Mouse (Mus musculus) limb, embryonic 11.5 days (tissue): ENCODE data around the gene S1pr2. TPM values are rescaled to one million over a fixed set of nuclear protein-coding genes. Genes with fewer than 3 reads are reported as not detected.

Experiments
- ATAC-seq: fragments of 200-750 bp; cut with Nextera tagmentation; 2 replicates; pipeline ENCODE4 v1.8.0; 2017; ENCODE audit warnings: low read depth; ENCODE audit not compliant: insufficient number of reproducible peaks, low FRiP score, low TSS enrichment
- DNase-seq: peaks from one replicate; pipeline ENCODE4 v3.0.0-alpha.2; 2015; ENCODE audit warnings: low spot score
- H3K27ac ChIP-seq: fragments of 300-500 bp; sonication (generic); replicated peaks from 2 replicates; pipeline ENCODE4 v1.5.1; 2014; ENCODE audit warnings: low read depth, mild to moderate bottlenecking, low read length
- H3K27me3 ChIP-seq: fragments of 300-500 bp; sonication (generic); 2 replicates; pipeline ENCODE4 v1.6.1; 2014; ENCODE audit warnings: mild to moderate bottlenecking, low read length, mixed read lengths; ENCODE audit not compliant: control insufficient read depth, insufficient read depth
- H3K36me3 ChIP-seq: fragments of 300-500 bp; sonication (generic); 2 replicates; pipeline ENCODE4 v1.6.1; 2014; ENCODE audit warnings: mild to moderate bottlenecking, low read length, moderate library complexity, mixed read lengths; ENCODE audit not compliant: control insufficient read depth, insufficient read depth
- H3K4me1 ChIP-seq: fragments of 300-500 bp; sonication (generic); 2 replicates; pipeline ENCODE4 v1.6.1; 2014; ENCODE audit warnings: low read length, mixed read lengths; ENCODE audit not compliant: control insufficient read depth, insufficient read depth
- H3K4me2 ChIP-seq: fragments of 300-500 bp; sonication (generic); 2 replicates; pipeline ENCODE4 v1.6.1; 2014; ENCODE audit warnings: low read depth, mild to moderate bottlenecking, moderate library complexity; ENCODE audit not compliant: severe bottlenecking
- H3K4me3 ChIP-seq: fragments of 300-500 bp; sonication (generic); 2 replicates; pipeline ENCODE4 v1.5.1; 2014; ENCODE audit warnings: low read depth, low read length
- H3K9ac ChIP-seq: fragments of 300-500 bp; sonication (generic); 2 replicates; pipeline ENCODE4 v1.6.1; 2014; ENCODE audit warnings: mild to moderate bottlenecking, low read length
- H3K9me3 ChIP-seq: fragments of 300-500 bp; sonication (generic); 2 replicates; pipeline ENCODE4 v1.6.1; 2016; ENCODE audit warnings: low read length; ENCODE audit not compliant: control insufficient read depth
- WGBS: fragments of 180-500 bp; shearing (Covaris S2); extraction: QIAGEN DNeasy Blood & Tissue Kit; methylation state at CpG from one replicate; pipeline ENCODE4 v1.1.7; 2014; 5-methylcytosine and 5-hydroxymethylcytosine counted together
- polyA plus RNA-seq: library from polyadenylated mRNA; unstranded; fragments of >200 nt; fragmentation: Nextera tagmentation; extraction: Ambion mirVana; gene quantifications from 2 replicates; pipeline ENCODE4 v1.2.1, GENCODE M21; 2014

The S1pr2 gene
- polyA plus RNA-seq, 1 experiment from 2014 or later, result 52.8 TPM

- H3K27me3 ChIP-seq, result no peaks in the 10 kb centered on the region
- WGBS, result 26% methylated on average over 14 of the region's 14 CpGs
- peak overlapping the region; percentile 84 for H3K9ac ChIP-seq
- ATAC-seq (no peak), DNase-seq (peak; percentile 47)
- peak overlapping the region; percentile 71 for H3K4me2 ChIP-seq
- H3K9me3 ChIP-seq, result no peaks in the 10 kb centered on the region
- H3K4me3 ChIP-seq, result peak overlapping the region; percentile 92
- H3K36me3 ChIP-seq, result peaks cover 7% of the 10 kb centered on the region
- H3K27ac ChIP-seq, result no peak overlapping the region; the same call in 1 of the 2 replicates
- H3K4me1 ChIP-seq, result 0 out of 2 replicates have a peak, but pooled peaks cover 2% of the 10 kb centered on the region
These were observed 25.1 kb downstream of the S1pr2 start for GRCm38 (mm10) chr9:20951441-20951840.

GRCm38 (mm10) chr9:20950419-20950818 is 26.2 kb downstream of the S1pr2 start:
- H3K9me3 ChIP-seq, result no peaks in the 10 kb centered on the region
- H3K36me3 ChIP-seq, result peaks cover 7% of the 10 kb centered on the region
- H3K27ac ChIP-seq, result no peak overlapping the region
- no peak overlapping the region for H3K4me3 ChIP-seq
- ATAC-seq (no peak), DNase-seq (no peak)
- no peak overlapping the region; the same call in 1 of the 2 replicates for H3K4me2 ChIP-seq
- no peak overlapping the region for H3K9ac ChIP-seq
- H3K27me3 ChIP-seq, result no peaks in the 10 kb centered on the region
- 0 out of 2 replicates have a peak, but pooled peaks cover 2% of the 10 kb centered on the region for H3K4me1 ChIP-seq

- no peaks in the 10 kb centered on the region for H3K9me3 ChIP-seq
- 82% methylated on average over 16 of the region's 16 CpGs for WGBS
- no peak for DNase-seq
- peaks cover 15% of the 10 kb centered on the region for H3K4me1 ChIP-seq
- no peaks in the 10 kb centered on the region for H3K27me3 ChIP-seq
- no peak overlapping the region for H3K4me2 ChIP-seq
- H3K36me3 ChIP-seq, result peaks cover 14% of the 10 kb centered on the region
- no peak overlapping the region for H3K27ac ChIP-seq
- no peak for ATAC-seq
- no peak overlapping the region for H3K9ac ChIP-seq
- H3K4me3 ChIP-seq, result no peak overlapping the region
These were observed 30.3 kb downstream of the S1pr2 start for GRCm38 (mm10) chr9:20946066-20946880.

- peaks cover 24% of the 10 kb centered on the region for H3K36me3 ChIP-seq
- no peak for DNase-seq
- peaks cover 13% of the 10 kb centered on the region for H3K4me1 ChIP-seq
- no peak overlapping the region for H3K27ac ChIP-seq
- H3K9me3 ChIP-seq, result no peaks in the 10 kb centered on the region
- H3K4me3 ChIP-seq, result no peak overlapping the region
- ATAC-seq, result no peak
- H3K9ac ChIP-seq, result no peak overlapping the region
- no peaks in the 10 kb centered on the region for H3K27me3 ChIP-seq
- 71% methylated on average over 4 of the region's 4 CpGs for WGBS
- H3K4me2 ChIP-seq, result no peak overlapping the region
These were observed 31.7 kb downstream of the S1pr2 start for GRCm38 (mm10) chr9:20944697-20945370.

GRCm38 (mm10) chr9:20943911-20944310 is 32.7 kb downstream of the S1pr2 start:
- peak; percentile 67; the same call in 1 of the 2 replicates for ATAC-seq
- peaks cover 34% of the 10 kb centered on the region for H3K36me3 ChIP-seq
- H3K9me3 ChIP-seq, result no peaks in the 10 kb centered on the region
- peak overlapping the region; percentile 55; the same call in 1 of the 2 replicates for H3K27ac ChIP-seq
- H3K27me3 ChIP-seq, result no peaks in the 10 kb centered on the region
- H3K4me2 ChIP-seq, result no peak overlapping the region
- peak; percentile 52 for DNase-seq
- no peak overlapping the region for H3K4me3 ChIP-seq
- peaks cover 13% of the 10 kb centered on the region for H3K4me1 ChIP-seq
- 0% methylated on average over 2 of the region's 2 CpGs for WGBS
- peak overlapping the region; percentile 24; the same call in 1 of the 2 replicates for H3K9ac ChIP-seq

- H3K4me1 ChIP-seq, result peaks cover 13% of the 10 kb centered on the region
- H3K36me3 ChIP-seq, result peaks cover 32% of the 10 kb centered on the region
- no peak overlapping the region for H3K4me2 ChIP-seq
- no peak overlapping the region; the same call in 1 of the 2 replicates for H3K9ac ChIP-seq
- H3K9me3 ChIP-seq, result no peaks in the 10 kb centered on the region
- no peaks in the 10 kb centered on the region for H3K27me3 ChIP-seq
- H3K4me3 ChIP-seq, result no peak overlapping the region
- no peak for ATAC-seq
- H3K27ac ChIP-seq, result peak overlapping the region; percentile 55; the same call in 1 of the 2 replicates
- WGBS, result 96% methylated on average over 7 of the region's 7 CpGs
- no peak for DNase-seq
These were observed 33.2 kb downstream of the S1pr2 start for GRCm38 (mm10) chr9:20943396-20943795.

GRCm38 (mm10) chr9:20923258-20923657 is 53.3 kb downstream of the S1pr2 start:
- Histone ChIP-seq H3K4me2 (no peak overlapping the region), H3K36me3 (peaks cover 66% of the 10 kb centered on the region), H3K4me3 (no peak overlapping the region), H3K9me3 (no peaks in the 10 kb centered on the region), H3K27me3 (no peaks in the 10 kb centered on the region), H3K9ac (no peak overlapping the region), H3K4me1 (no peaks in the 10 kb centered on the region), H3K27ac (no peak overlapping the region)
- no peak for ATAC-seq
- WGBS, result 94% methylated on average over 3 of the region's 3 CpGs
- DNase-seq, result no peak

- H3K4me2 ChIP-seq, result no peak overlapping the region
- no peak overlapping the region for H3K27ac ChIP-seq
- peaks cover 81% of the 10 kb centered on the region for H3K36me3 ChIP-seq
- H3K4me1 ChIP-seq, result no peaks in the 10 kb centered on the region
- no peaks in the 10 kb centered on the region for H3K27me3 ChIP-seq
- H3K9ac ChIP-seq, result no peak overlapping the region
- DNase-seq (no peak), ATAC-seq (no peak)
- no peak overlapping the region for H3K4me3 ChIP-seq
- no peaks in the 10 kb centered on the region for H3K9me3 ChIP-seq
- 85% methylated on average over 4 of the region's 4 CpGs for WGBS
These were observed 60.4 kb downstream of the S1pr2 start for GRCm38 (mm10) chr9:20916160-20916559.
